In genomic region chr6:83087205-83087925, GRCm38 (mm10) we compare ENCODE assay signal across 10 mouse cellular contexts. TPM values are rescaled to one million over a fixed set of nuclear protein-coding genes. Genes with fewer than 3 reads are reported as not detected.
A peak's percentile ranks its signal among the peaks of the same experiment; 100 is the strongest.
DNase-seq lines count a peak whose midpoint lies in the region; ATAC-seq and TF ChIP-seq lines count a peak whose summit lies in the region.
"Had no signal": no experiment of that assay in that cellular context is flagged by ENCODE, and none has a peak within 500 bp of the region (broad histone marks: within the 10 kb centered on the region; RNA-seq: fewer than 3 reads in every experiment).

No protein-coding gene starts in this region.

- peak overlapping the region; percentile 89 for H3K4me3 ChIP-seq in megakaryocyte, embryonic 14.5 days (replicated peaks)
- H3K4me3 ChIP-seq in cerebellum, adult 2 months (replicated peaks; ENCODE audit: insufficient read depth, low read depth, low read length) = no peak overlapping the region

- peaks cover 32% of the 10 kb centered on the region for H3K4me1 ChIP-seq in megakaryocyte, embryonic 14.5 days
- H3K4me1 ChIP-seq in cerebellum, adult 2 months (ENCODE audit: control insufficient read depth, insufficient read depth, low read length) = no peaks in the 10 kb centered on the region

- H3K9me3 ChIP-seq in megakaryocyte, embryonic 14.5 days = no peaks in the 10 kb centered on the region

- H3K27me3 ChIP-seq in megakaryocyte, embryonic 14.5 days (replicated peaks) = peaks cover 78% of the 10 kb centered on the region
- no peaks in the 10 kb centered on the region; the same call in 1 of the 2 replicates for H3K27me3 ChIP-seq in cerebellum, adult 2 months (ENCODE audit: control insufficient read depth, insufficient read depth, low read length)

- no peak for ATAC-seq in megakaryocyte, adult 5-6 weeks (ENCODE audit: poor library complexity, severe bottlenecking)

- 2% methylated on average over 47 of the region's 47 CpGs for WGBS in cerebellum, adult 2 months

- H3K36me3 ChIP-seq in megakaryocyte, embryonic 14.5 days (replicated peaks; ENCODE audit: low read length) = peaks cover 6% of the 10 kb centered on the region

- H3K27ac ChIP-seq in cerebellum, adult 2 months (ENCODE audit: insufficient read depth, low read length) = no peak overlapping the region

- TF ChIP-seq CTCF in cerebellum, adult 2 months (IDR thresholded peaks at IDR 0.05; ENCODE audit: borderline replicate concordance, insufficient read depth, low read depth, low read length) = no peak

- DNase-seq in heart, adult 18-20 months = peak; percentile 57 to 67
- peak; percentile 41 for DNase-seq in kidney, adult 9 months
- DNase-seq in lung, postnatal 14 days = peak; percentile 28
- DNase-seq in thymus, adult 18-20 months = no peak
- DNase-seq in cerebellum, adult 2 months = no peak
- DNase-seq in left cerebral cortex, adult 8-10 months (ENCODE audit: low spot score in 2 of 2) = no peak

- TF ChIP-seq POLR2A in cerebellum, adult 2 months (IDR thresholded peaks at IDR 0.05; ENCODE audit: borderline replicate concordance, insufficient read depth, low read length) = no peak

RNA-seq across cellular contexts. Expression of gene Lbx2, which starts 1.2 kb away (rescaled TPM):
- 3.3 TPM in 1 of 2 replicates, not detected in the other for polyA plus RNA-seq in megakaryocyte, embryonic 14.5 days (2012; ENCODE audit: insufficient read depth, low replicate concordance)
- total RNA-seq in megakaryocyte, adult 5-6 weeks (2015) = not detected in 2 replicates
- not detected in 2 replicates for total RNA-seq in megakaryocyte, adult 5-6 weeks (2017)
- 1 to 10 TPM; 1.3 to 1.5 TPM for total RNA-seq in heart, adult 18-20 months (2021)
- polyA plus RNA-seq in cerebellum, adult 2 months (2012; rRNA removed) = 0.28 TPM in 1 of 2 replicates, not detected in the other
- total RNA-seq in left cerebral cortex, adult 8-10 months (2022) = under 1 TPM in 1 of 4 experiments, not detected in 3; 0.77 TPM
- total RNA-seq: gastrocnemius, postnatal 4 days had no signal

RNA-seq across cellular contexts. Expression of gene Pcgf1, which starts 9.7 kb away (rescaled TPM):
- polyA plus RNA-seq in megakaryocyte, embryonic 14.5 days (2012; ENCODE audit: insufficient read depth, low replicate concordance) = 6.8 and 7.3 TPM in 2 replicates
- 28.9 and 37.5 TPM in 2 replicates for total RNA-seq in megakaryocyte, adult 5-6 weeks (2015)
- 10.5 and 16.6 TPM in 2 replicates for total RNA-seq in megakaryocyte, adult 5-6 weeks (2017)
- 1 to 10 TPM; 7.4 to 9.6 TPM for total RNA-seq in heart, adult 18-20 months (2021)
- 57.5 and 61.6 TPM in 2 replicates for polyA plus RNA-seq in cerebellum, adult 2 months (2012; rRNA removed)
- total RNA-seq in left cerebral cortex, adult 8-10 months (2022) = 10 to 100 TPM; 26.2 to 31.0 (median 27.2) TPM

RNA-seq across cellular contexts. Expression of gene Ccdc142, which starts 14.0 kb away (rescaled TPM):
- 1.8 and 2.0 TPM in 2 replicates for polyA plus RNA-seq in megakaryocyte, embryonic 14.5 days (2012; ENCODE audit: insufficient read depth, low replicate concordance)
- total RNA-seq in megakaryocyte, adult 5-6 weeks (2015) = 2.2 and 3.9 TPM in 2 replicates
- total RNA-seq in megakaryocyte, adult 5-6 weeks (2017) = 0.22 and 3.2 TPM in 2 replicates
- total RNA-seq in heart, adult 18-20 months (2021) = 1 to 10 TPM; 1.3 to 1.5 TPM
- 9.1 and 12.4 TPM in 2 replicates for polyA plus RNA-seq in cerebellum, adult 2 months (2012; rRNA removed)
- 10 to 100 TPM in 1 of 4 experiments, 1 to 10 TPM in 3; 6.5 to 10.1 (median 8.7) TPM for total RNA-seq in left cerebral cortex, adult 8-10 months (2022)

RNA-seq across cellular contexts. Expression of gene Gm42688, which starts 14.1 kb away (rescaled TPM):
- polyA plus RNA-seq in megakaryocyte, embryonic 14.5 days (2012; ENCODE audit: insufficient read depth, low replicate concordance) = 0.99 and 2.7 TPM in 2 replicates
- 0.87 and 1.3 TPM in 2 replicates for total RNA-seq in megakaryocyte, adult 5-6 weeks (2015)
- 2.9 and 3.0 TPM in 2 replicates for total RNA-seq in megakaryocyte, adult 5-6 weeks (2017)
- total RNA-seq in heart, adult 18-20 months (2021) = 1 to 10 TPM in 1 of 2 experiments, under 1 TPM in 1; 0.89 to 1.2 TPM
- 9.9 TPM in 2 replicates for polyA plus RNA-seq in cerebellum, adult 2 months (2012; rRNA removed)
- total RNA-seq in left cerebral cortex, adult 8-10 months (2022) = 1 to 10 TPM; 5.8 to 8.1 (median 6.4) TPM

RNA-seq across cellular contexts. Expression of gene Tlx2, which starts 17.3 kb away (rescaled TPM):
- not detected in 2 replicates for polyA plus RNA-seq in megakaryocyte, embryonic 14.5 days (2012; ENCODE audit: insufficient read depth, low replicate concordance)
- not detected in 2 replicates for total RNA-seq in megakaryocyte, adult 5-6 weeks (2015)
- total RNA-seq in megakaryocyte, adult 5-6 weeks (2017) = not detected in 2 replicates
- total RNA-seq in heart, adult 18-20 months (2021) = not detected
- not detected in 2 replicates for polyA plus RNA-seq in cerebellum, adult 2 months (2012; rRNA removed)
- not detected for total RNA-seq in left cerebral cortex, adult 8-10 months (2022)
- total RNA-seq: gastrocnemius, postnatal 4 days; MEL had no signal

Comparison
In these comparisons a context has a peak if more than half of its experiments do, and no peak if none do; other contexts are left out.
1. DNase-seq: peak in heart, adult 18-20 months (2 of 2), kidney, adult 9 months (single experiment) and lung, postnatal 14 days (single experiment); none in thymus, adult 18-20 months (0 of 2), cerebellum, adult 2 months (0 of 2) and left cerebral cortex, adult 8-10 months (0 of 2).